Mouse (Mus musculus): ENCODE results near the gene Olfr702.

Olfr702 gene

GRCm38 (mm10) chr7:106833793-106834192, at the start of gene Olfr702:
Gene Olfr702, minus strand, starts transcription at chr7:106833893.
- DNase-seq (ENCODE audit: low spot score) = no peak

- DNase-seq (ENCODE audit: low spot score) = no peak
Measured at GRCm38 (mm10) chr7:106876791-106877190, 43.1 kb upstream of the Olfr702 start, which contains the start of gene Olfr705. Gene Olfr705, minus strand, starts transcription at chr7:106876891.

DNA sequence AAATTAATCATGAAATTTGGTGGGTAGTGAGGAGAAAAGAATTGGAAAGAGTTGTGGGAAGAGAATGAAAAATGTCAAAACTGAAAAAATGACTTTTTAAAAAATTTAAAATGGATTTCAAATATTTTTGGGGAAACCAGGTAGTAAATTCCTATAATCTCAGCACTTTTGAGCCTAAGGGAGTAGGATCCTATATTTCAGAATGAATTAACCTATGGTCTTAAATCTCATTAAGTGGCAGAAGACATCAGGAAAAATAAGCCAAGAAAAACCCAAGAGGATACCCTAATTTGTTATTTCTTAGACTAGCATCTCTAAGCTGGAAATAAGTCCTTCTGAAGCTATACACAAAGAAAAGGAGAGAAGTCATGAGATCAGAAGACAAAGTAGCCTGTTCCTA, 29.2 kb upstream of the Olfr702 start, which contains the start of gene Olfr704:
Olfr704 (plus strand) TSS at position 301 of the 400 bp plus-strand sequence.
- no peak for DNase-seq (ENCODE audit: low spot score)

DNA sequence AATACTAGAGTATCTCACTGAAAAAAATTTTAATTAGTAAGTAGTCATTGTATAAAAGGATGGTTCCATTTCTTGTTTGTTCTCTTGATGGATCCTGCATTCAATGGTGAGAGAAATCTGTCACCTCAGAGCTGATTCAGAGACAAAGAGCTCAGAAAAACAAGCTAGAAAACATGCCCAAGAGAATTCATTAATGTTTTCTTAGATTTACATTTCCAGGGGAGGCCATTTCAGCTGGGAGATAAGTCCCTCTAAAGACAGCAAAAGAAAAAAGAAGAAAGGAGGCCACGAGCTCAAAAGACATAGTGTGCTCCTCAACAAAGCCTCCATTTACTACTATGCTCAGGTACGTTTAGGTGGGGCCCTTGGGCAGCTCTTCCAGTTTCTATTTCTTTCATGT, 9.4 kb upstream of the Olfr702 start, which contains the start of gene Olfr703:
Olfr703 (plus strand) TSS at position 301 of the 400 bp plus-strand sequence.
- DNase-seq (ENCODE audit: low spot score) = no peak

- DNase-seq (ENCODE audit: low spot score) = no peak
Measured at GRCm38 (mm10) chr7:106818414-106818813, 15.3 kb downstream of the Olfr702 start.

DNA sequence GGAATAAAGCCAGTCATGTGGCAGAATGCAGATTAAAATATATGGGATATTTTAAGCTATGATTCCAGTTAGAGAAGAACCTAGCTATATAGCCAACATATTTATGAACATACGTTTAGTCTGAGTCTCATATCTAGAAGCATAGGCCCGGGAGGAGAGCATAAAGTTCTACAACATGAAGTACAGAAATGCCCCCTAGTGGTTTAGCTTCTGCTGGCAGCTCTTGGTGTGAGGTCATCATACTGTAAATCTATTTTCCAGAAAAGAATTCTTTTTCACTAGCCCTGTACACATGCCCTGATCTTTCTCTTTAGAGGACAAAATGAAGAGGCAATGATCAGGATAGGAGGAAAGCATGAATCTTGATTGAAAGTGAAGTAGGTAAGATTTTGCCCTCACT, 17.9 kb downstream of the Olfr702 start:
- DNase-seq (ENCODE audit: low spot score) = peak; percentile 21

- DNase-seq (ENCODE audit: low spot score) = no peak
Measured at GRCm38 (mm10) chr7:106813829-106814228, 19.9 kb downstream of the Olfr702 start, which contains the start of gene Olfr701. Gene Olfr701, plus strand, starts transcription at chr7:106814129.

DNA sequence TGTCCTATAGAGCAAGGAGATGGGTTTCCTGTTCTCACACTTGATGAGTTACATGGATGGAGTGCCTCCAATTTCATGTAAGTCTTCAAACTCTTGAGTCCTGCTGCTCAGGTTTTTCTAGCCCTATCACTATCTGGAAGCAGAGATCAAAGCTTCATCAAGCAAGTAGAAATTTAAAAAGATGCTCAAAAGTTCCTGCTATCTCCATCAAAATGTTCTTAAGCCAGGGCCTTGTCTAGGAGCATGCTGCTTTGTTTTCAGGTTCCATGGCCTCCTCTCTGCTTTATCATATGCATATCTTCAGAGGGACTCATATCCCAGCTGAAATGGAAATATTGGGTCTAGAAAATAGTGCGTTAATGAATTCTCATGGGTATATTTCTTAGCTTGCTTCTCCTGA, 25.0 kb downstream of the Olfr702 start, which contains the start of gene Olfr700:
Olfr700 (minus strand) TSS at position 101 of the 400 bp plus-strand sequence.
- DNase-seq (ENCODE audit: low spot score) = no peak

- DNase-seq (ENCODE audit: low spot score) = no peak
Measured at GRCm38 (mm10) chr7:106793098-106793497, 40.6 kb downstream of the Olfr702 start, which contains the start of gene Olfr699. Gene Olfr699, minus strand, starts transcription at chr7:106793198.

DNA sequence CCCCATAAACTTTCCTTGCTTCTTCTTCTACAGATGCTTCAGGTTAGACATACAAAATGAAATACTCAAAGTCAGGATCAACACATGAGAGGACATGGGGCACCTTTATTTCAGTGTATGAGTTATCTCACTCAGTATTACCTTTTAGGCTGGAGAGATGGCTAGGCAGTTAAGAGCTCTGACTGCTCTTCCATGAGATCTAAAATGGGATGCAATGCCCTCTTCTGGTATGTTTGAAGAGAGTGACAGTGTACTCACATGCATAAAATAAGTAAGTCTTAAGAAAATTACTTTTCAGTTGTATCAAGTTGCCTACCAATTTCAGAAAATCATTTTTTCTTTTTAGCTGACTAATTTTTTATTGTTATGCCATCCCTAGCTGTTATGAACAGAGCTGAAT, 45.4 kb downstream of the Olfr702 start:
- DNase-seq (ENCODE audit: low spot score) = no peak

All from retina, embryonic 14.5 days (tissue).